Mouse (Mus musculus): ENCODE data around the gene Pmm2. TPM values are rescaled to one million over a fixed set of nuclear protein-coding genes. Genes with fewer than 3 reads are reported as not detected.

The Pmm2 gene
- total and polyA plus RNA-seq, 2 experiments from 2014 or later: 24.6 to 27.8 TPM

DNA sequence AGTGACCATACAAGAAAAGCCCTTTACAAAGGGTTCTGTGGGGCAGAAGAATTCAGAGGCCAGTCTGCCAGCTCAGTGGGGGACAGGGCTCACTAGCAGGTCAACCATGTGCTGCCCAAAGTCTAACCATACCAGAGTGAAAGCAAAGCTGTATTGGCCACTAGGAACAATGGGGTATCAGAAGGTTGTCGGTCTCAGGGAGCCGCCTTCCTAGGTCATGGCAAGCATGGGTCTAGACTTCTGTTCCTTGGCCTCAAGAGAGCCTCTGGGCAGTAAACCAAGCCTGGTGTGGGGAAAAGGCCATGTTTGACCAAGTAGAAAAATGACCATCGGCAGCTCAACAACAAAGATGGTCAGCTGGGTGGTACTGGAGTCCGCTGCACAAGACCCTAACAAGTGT, 21.3 kb downstream of the Pmm2 start:
- Histone ChIP-seq H3K36me3 (ENCODE audit: insufficient read depth, low read length) (peaks cover 52% of the 10 kb centered on the region), H3K9me3 (ENCODE audit: low read length) (no peaks in the 10 kb centered on the region), H3K27me3 (ENCODE audit: insufficient read depth, low read length) (no peaks in the 10 kb centered on the region), H3K27ac (ENCODE audit: low read depth, low read length) (no peak overlapping the region), H3K4me2 (ENCODE audit: low read depth, low read length, poor library complexity, severe bottlenecking) (no peak overlapping the region), H3K4me1 (ENCODE audit: insufficient read depth, low read length) (no peaks in the 10 kb centered on the region), H3K9ac (replicated peaks; ENCODE audit: low read length, poor library complexity, severe bottlenecking) (no peak overlapping the region), H3K4me3 (ENCODE audit: low read depth, low read length) (no peak overlapping the region)
- DNase-seq (ENCODE audit: low spot score): no peak
- no peak for TF ChIP-seq CTCF (IDR thresholded peaks at IDR 0.05)
- ATAC-seq (ENCODE audit: low FRiP score): no peak
- WGBS: 88% methylated on average over 4 of the region's 4 CpGs

DNA sequence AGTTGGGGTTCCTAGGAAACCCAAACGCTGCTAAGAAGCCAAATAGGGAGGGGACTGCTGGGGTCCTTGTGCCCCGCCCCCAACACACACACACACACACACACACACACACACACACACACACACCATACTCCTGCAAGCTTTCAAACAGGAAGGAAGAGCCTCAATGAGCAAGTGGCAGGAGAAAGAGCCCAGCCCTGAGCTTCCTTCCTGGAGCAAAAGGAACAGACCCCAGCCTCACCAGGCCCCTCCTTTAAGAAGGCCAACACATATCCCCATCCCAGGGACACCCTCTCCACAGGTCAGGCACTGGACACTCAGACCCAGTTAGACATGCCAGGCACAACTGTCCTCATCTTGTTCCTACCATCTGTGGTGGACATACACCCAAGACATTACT, 25.5 kb downstream of the Pmm2 start:
- no peak for DNase-seq (ENCODE audit: low spot score)

DNA sequence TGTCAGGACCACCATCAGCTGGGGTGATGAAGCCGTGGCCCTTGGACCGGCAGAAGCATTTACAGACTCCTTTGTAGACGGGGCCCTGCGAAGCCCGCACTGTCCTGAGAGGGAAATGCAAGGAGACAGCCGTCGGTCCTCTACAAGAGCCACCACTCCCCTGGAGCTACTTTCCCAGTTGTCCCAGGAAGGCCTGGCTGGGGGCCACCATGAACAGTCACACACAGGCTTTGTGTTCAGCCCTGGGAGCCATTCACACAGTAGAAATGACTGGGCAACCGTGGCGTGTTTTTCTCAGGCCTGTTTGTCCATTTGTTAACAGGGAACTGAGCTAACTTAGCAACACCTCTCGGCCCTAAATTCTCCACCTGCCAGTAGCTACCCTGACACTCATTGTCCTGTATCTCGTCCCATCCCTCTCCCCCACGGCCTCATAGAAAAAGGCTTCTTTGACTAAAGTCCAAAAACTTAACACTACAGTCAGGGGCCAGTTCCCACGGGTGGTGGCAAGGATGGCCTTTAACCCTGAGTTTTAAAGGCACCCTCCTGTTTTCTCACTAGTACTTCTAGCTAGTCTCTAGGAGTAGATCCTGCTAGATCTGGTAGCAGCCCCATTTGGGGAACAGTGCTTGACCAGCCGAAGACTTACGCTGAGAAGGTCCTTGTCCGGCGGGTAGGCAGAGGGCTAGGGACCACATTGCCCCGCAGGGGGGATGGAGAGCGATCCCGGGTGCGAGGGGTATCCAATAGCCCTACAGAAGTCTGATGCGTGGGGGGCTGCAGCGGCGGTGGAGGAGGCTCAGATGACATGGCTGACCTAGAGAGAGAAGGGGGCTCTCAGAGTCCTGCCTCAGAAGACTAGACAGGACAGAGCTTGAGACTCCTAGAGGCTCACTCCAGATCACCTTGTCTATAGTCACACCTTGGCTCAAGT, 26.4 kb downstream of the Pmm2 start:
- DNase-seq (ENCODE audit: low spot score) (peak; percentile 57), ATAC-seq (ENCODE audit: low FRiP score) (no peak; the same call in 1 of the 2 replicates)
- no peaks in the 10 kb centered on the region for H3K9me3 ChIP-seq (ENCODE audit: low read length)
- 78% methylated on average over 24 of the region's 24 CpGs for WGBS
- H3K27me3 ChIP-seq (ENCODE audit: insufficient read depth, low read length): no peaks in the 10 kb centered on the region
- H3K4me3 ChIP-seq (ENCODE audit: low read depth, low read length): no peak overlapping the region
- peaks cover 3% of the 10 kb centered on the region; the same call in 1 of the 2 replicates for H3K4me1 ChIP-seq (ENCODE audit: insufficient read depth, low read length)
- TF ChIP-seq CTCF (IDR thresholded peaks at IDR 0.05): no peak
- H3K36me3 ChIP-seq (ENCODE audit: insufficient read depth, low read length): peaks cover 38% of the 10 kb centered on the region
- H3K27ac ChIP-seq (ENCODE audit: low read depth, low read length): peak overlapping the region; percentile 8
- no peak overlapping the region for H3K4me2 ChIP-seq (ENCODE audit: low read depth, low read length, poor library complexity, severe bottlenecking)
- H3K9ac ChIP-seq (replicated peaks; ENCODE audit: low read length, poor library complexity, severe bottlenecking): no peak overlapping the region

More for the DNA sequence above, 25.5 kb downstream of the Pmm2 start:
- Histone ChIP-seq H3K36me3 (ENCODE audit: insufficient read depth, low read length) (peaks cover 41% of the 10 kb centered on the region), H3K4me1 (ENCODE audit: insufficient read depth, low read length) (peaks cover 3% of the 10 kb centered on the region; the same call in 1 of the 2 replicates), H3K4me3 (ENCODE audit: low read depth, low read length) (no peak overlapping the region), H3K27me3 (ENCODE audit: insufficient read depth, low read length) (no peaks in the 10 kb centered on the region), H3K4me2 (ENCODE audit: low read depth, low read length, poor library complexity, severe bottlenecking) (no peak overlapping the region), H3K9me3 (ENCODE audit: low read length) (no peaks in the 10 kb centered on the region), H3K9ac (replicated peaks; ENCODE audit: low read length, poor library complexity, severe bottlenecking) (no peak overlapping the region), H3K27ac (ENCODE audit: low read depth, low read length) (0 out of 2 replicates have a peak overlapping the region, but pooled peaks have one; percentile 8)
- ATAC-seq (ENCODE audit: low FRiP score): no peak
- 64% methylated on average over 2 of the region's 2 CpGs for WGBS
- no peak for TF ChIP-seq CTCF (IDR thresholded peaks at IDR 0.05)

DNA sequence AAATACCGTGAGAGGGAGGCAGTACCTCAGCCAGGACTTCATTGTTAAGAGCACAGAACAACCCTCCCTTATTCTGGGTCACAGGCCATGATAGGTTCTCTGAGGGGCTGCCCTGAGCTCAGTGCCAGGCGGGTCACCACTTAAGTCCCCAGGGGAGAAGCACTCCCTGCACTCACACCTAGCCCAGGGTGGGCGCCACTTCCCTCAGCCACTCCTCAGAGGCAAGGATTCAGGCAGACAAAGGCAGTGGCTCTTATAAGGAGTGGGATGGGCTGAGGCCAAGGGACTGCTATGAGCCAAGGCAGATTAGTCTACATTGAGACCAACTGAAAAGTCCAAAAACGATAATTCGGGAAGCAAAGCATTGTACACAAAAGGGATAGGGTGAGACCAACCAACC, 27.9 kb downstream of the Pmm2 start:
- Histone ChIP-seq H3K27ac (ENCODE audit: low read depth, low read length) (no peak overlapping the region), H3K4me3 (ENCODE audit: low read depth, low read length) (no peak overlapping the region), H3K4me1 (ENCODE audit: insufficient read depth, low read length) (peaks cover 11% of the 10 kb centered on the region; the same call in 1 of the 2 replicates), H3K36me3 (ENCODE audit: insufficient read depth, low read length) (peaks cover 25% of the 10 kb centered on the region), H3K9ac (replicated peaks; ENCODE audit: low read length, poor library complexity, severe bottlenecking) (no peak overlapping the region), H3K4me2 (ENCODE audit: low read depth, low read length, poor library complexity, severe bottlenecking) (no peak overlapping the region), H3K27me3 (ENCODE audit: insufficient read depth, low read length) (no peaks in the 10 kb centered on the region), H3K9me3 (ENCODE audit: low read length) (no peaks in the 10 kb centered on the region)
- 80% methylated on average over 5 of the region's 5 CpGs for WGBS
- DNase-seq (ENCODE audit: low spot score) (no peak), ATAC-seq (ENCODE audit: low FRiP score) (no peak)
- no peak for TF ChIP-seq CTCF (IDR thresholded peaks at IDR 0.05)

DNA sequence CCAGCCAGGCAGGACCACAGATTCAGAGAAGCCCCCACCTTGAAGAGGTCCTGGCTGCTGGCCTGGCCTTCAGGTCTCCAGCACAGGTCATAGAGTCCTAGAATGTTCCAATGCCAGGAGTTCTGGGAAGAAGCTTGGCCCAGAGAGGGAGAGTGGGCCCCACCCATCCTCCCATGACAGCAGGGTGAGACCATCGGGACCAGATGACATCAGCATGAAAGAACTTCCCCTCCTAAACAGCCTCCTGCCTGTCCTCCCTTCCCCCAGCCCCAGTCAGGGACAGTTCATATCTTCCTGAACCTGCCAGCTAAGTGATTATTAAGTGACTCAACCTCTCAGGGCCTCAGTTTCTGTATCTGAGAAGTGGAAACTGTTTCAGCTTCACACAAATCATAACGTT, 29.0 kb downstream of the Pmm2 start:
- no peaks in the 10 kb centered on the region for H3K9me3 ChIP-seq (ENCODE audit: low read length)
- H3K4me3 ChIP-seq (ENCODE audit: low read depth, low read length): no peak overlapping the region
- H3K9ac ChIP-seq (replicated peaks; ENCODE audit: low read length, poor library complexity, severe bottlenecking): no peak overlapping the region
- H3K4me1 ChIP-seq (ENCODE audit: insufficient read depth, low read length): peaks cover 15% of the 10 kb centered on the region; the same call in 1 of the 2 replicates
- DNase-seq (ENCODE audit: low spot score) (no peak), ATAC-seq (ENCODE audit: low FRiP score) (no peak)
- H3K36me3 ChIP-seq (ENCODE audit: insufficient read depth, low read length): peaks cover 18% of the 10 kb centered on the region
- WGBS: 61% methylated on average over 2 of the region's 2 CpGs
- H3K27me3 ChIP-seq (ENCODE audit: insufficient read depth, low read length): no peaks in the 10 kb centered on the region
- no peak overlapping the region for H3K27ac ChIP-seq (ENCODE audit: low read depth, low read length)
- no peak for TF ChIP-seq CTCF (IDR thresholded peaks at IDR 0.05)
- H3K4me2 ChIP-seq (ENCODE audit: low read depth, low read length, poor library complexity, severe bottlenecking): no peak overlapping the region

DNA sequence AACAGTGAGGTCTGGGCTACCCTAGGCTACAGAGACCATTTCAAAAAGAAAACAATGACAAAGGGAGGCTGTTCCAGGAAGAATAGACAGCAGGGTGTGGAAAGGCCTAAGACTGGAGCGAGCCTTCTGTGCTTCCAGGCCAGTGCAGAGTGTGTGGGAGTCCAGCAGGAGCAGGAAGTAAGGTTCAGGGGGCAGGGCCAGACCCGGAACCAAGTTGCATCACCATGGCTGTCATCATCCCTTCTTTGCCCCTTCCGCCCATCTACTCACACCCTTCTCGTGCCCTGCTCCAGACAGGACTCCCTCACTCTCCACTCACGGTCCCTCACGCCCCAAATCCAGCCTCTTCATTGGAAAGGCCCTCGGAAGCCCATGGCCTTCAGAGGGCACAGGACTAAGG, 29.8 kb downstream of the Pmm2 start:
- ATAC-seq (ENCODE audit: low FRiP score): no peak
- H3K9ac ChIP-seq (replicated peaks; ENCODE audit: low read length, poor library complexity, severe bottlenecking): no peak overlapping the region
- H3K27me3 ChIP-seq (ENCODE audit: insufficient read depth, low read length): no peaks in the 10 kb centered on the region
- H3K4me3 ChIP-seq (ENCODE audit: low read depth, low read length): no peak overlapping the region
- no peak overlapping the region for H3K27ac ChIP-seq (ENCODE audit: low read depth, low read length)
- WGBS: 88% methylated on average over 7 of the region's 7 CpGs
- peaks cover 15% of the 10 kb centered on the region; the same call in 1 of the 2 replicates for H3K4me1 ChIP-seq (ENCODE audit: insufficient read depth, low read length)
- no peak for DNase-seq (ENCODE audit: low spot score)
- no peak for TF ChIP-seq CTCF (IDR thresholded peaks at IDR 0.05)
- H3K36me3 ChIP-seq (ENCODE audit: insufficient read depth, low read length): 0 out of 2 replicates have a peak, but pooled peaks cover 10% of the 10 kb centered on the region
- H3K4me2 ChIP-seq (ENCODE audit: low read depth, low read length, poor library complexity, severe bottlenecking): no peak overlapping the region
- no peaks in the 10 kb centered on the region for H3K9me3 ChIP-seq (ENCODE audit: low read length)

All from midbrain, postnatal 0 days (tissue).